Mouse (Mus musculus): ENCODE measurements at regions not wholly inside any gene's neighbourhood (a gene's known extent, or its start where the extent isn't known, plus 50 kb on each side); places are given as distances from the start of the nearest gene placed in this dataset.

- no peak for DNase-seq (ENCODE audit: low spot score)
Measured at GRCm38 (mm10) chr6:93488441-93488955, 545.2 kb upstream of the Adamts9 start.

DNA sequence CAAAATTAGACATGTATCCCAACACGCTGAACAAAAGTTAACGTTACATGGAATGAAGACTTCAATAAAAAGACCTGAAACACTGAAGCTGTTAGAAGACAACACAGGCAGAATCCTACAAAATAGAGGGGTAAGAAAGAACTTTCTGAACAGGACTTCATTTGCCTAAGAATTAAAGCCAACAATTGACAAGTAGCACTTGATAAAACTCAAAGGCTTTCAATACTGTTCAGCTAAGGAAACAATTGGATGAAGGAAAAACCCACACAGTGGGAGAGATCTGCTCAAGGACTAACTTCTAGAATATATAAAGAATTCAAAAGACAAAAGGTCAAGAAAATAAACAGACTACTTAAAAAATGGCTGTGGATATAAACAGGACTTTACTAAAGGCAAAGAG lies 535.2 kb upstream of the Adamts9 start:
- DNase-seq (ENCODE audit: low spot score), result no peak

DNA sequence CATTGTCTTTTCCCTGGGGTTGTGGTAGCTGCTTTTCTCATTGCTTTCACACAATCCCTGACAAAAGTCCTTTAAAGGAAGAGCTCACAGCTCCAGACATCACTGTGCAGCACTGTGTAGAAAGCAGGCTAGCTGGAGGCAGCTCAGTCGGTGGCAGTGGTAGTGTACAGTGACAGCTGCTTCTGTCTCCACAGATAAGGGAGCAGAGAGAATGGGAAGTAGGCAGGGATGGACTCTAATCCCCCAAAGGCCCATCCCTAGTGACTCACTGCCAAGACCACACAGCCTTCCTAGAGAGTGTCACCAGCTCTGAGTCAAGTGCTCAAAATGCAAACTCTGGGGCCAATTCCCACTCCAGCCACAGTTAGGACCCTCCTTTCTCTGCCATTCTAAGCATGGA lies 531.7 kb upstream of the Adamts9 start:
- no peak for DNase-seq (ENCODE audit: low spot score)

DNA sequence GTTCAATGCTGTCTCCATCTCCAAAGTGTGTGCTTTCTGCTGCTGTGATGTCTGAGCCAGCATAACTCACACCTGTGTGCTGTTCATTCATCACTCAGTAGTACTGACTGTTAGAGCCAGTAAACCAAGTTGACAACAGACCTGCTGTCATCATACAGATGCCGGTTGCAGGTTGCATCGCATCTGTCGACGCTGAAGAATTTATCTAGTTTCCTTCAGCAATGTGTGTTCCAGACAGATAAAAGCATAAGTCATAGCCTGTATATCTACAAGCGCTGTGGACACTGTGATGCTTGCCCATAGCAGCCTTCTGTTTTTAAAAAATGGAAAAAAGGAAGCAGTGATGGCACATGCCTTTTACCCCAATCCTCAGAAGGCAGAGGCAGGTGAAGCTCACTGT lies 524.6 kb upstream of the Adamts9 start:
- no peak for DNase-seq (ENCODE audit: low spot score)

- DNase-seq (ENCODE audit: low spot score), result no peak
Measured at GRCm38 (mm10) chr6:93462861-93463260, 519.6 kb upstream of the Adamts9 start.

DNA sequence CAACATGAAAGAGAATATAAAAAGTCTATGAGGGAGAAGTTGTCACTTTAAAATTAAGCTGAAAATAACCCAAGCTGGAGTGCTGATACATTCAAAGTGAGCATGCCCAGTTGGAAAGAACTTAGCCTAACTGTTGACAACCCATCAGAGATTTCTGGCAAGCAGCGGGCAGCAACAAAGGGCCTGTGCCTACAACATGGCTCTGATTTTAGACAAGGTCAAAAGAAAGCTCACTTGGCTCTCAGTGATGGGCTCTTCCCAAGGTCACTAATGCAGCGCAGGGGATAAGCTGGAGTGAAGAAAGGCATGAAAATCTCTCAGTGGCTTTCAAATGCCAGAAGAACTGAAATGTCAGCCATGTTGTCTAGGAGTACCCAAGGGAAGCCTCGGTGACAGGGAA lies 518.1 kb upstream of the Adamts9 start:
- DNase-seq (ENCODE audit: low spot score), result no peak

- no peak for DNase-seq (ENCODE audit: low spot score)
Measured at GRCm38 (mm10) chr6:93457613-93458012, 514.3 kb upstream of the Adamts9 start.

DNA sequence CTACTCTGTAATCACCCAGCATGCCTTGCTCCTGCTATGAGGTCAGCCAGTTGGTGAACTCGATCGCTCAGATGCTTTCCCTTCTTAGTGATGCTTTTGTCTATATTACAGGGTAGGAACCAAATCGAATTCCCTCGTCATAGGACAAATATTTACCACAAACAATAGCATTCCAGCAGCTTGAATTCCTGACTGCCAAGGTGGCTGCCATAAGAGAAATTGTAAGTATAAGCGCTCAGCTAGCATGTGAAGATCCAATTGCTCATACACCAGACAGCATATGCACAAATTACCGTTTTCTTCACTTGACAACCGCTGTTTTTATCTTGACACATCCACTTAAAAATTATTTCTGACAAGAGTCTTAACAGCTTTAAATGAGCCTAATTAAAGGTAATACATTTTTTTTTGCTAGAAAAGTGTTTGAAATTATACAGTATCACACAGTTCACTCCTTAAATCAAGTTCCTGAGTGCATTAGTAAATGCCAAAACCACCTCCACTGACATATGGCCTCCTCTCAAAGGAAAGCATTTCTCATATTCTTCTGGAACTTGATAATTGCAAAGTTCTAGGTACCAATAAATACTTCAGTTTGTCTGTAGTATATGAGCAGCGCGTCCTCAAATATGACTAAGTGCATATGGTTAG lies 513.2 kb upstream of the Adamts9 start:
- DNase-seq (ENCODE audit: low spot score), result no peak

- peak; percentile 13 for DNase-seq (ENCODE audit: low spot score)
Measured at GRCm38 (mm10) chr6:93445568-93445967, 502.3 kb upstream of the Adamts9 start.

DNA sequence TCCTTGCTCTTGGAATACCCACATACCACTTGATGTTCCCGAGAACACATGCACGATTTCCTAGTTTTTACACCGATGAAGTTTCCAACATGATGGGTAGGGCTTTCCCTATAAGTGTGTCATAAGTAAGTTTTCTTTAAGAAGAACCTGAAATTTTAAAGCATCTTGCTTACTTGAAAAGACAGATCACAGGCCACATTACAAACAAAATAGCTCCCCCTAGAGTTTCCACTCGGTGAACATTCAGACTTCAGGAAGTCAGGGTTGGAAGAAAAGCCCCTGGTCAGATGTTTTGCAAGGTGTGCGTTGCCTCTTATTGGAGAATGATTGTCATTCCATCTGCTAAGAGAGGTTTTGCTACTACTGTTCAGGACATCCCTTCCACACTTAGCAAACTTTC lies 501.8 kb upstream of the Adamts9 start:
- DNase-seq (ENCODE audit: low spot score), result no peak

- DNase-seq (ENCODE audit: low spot score), result no peak
Measured at GRCm38 (mm10) chr6:93443766-93444557, 500.7 kb upstream of the Adamts9 start.

- DNase-seq (ENCODE audit: low spot score), result no peak
Measured at GRCm38 (mm10) chr6:93433446-93433845, 490.2 kb upstream of the Adamts9 start.

DNA sequence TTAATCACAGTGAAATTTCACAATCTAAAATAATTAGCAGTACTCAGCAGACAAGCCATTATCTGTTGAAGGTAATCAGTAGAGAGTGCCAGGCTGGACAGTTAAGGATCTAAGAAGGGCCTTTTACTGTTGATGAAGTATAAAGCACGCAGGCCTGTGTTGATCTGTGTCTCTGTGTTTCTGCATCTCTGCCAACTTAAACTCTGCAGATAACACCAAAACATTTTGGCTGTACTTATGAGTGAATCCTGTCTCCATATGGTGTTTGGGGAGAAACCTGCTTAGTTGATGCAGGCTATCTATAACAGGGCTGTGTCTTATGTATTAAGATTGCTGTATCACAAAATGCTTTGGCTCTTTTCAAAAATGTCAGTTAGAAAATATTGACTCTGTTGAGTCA lies 482.8 kb upstream of the Adamts9 start:
- no peak for DNase-seq (ENCODE audit: low spot score)

- DNase-seq (ENCODE audit: low spot score), result no peak
Measured at GRCm38 (mm10) chr6:93422906-93423305, 479.6 kb upstream of the Adamts9 start.

DNA sequence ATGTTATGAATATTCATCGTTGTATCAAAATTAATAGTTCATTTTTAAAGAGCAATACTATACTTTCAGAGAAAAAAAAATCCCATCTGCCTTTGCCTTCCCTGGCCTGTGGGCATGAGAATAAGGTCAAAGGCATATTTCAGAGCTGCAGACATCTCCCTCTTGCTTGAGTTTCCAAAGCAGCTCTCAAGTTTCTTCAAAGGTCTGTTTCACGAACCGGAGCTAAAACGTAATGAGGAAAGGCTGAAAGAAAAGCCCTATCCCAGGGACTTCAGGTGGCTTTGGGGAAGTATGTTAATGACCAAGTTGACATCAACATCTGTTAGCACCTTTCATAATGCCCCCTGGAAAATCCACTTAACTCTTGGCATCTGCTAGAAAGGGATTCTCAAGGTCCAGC lies 479.0 kb upstream of the Adamts9 start:
- DNase-seq (ENCODE audit: low spot score), result no peak

DNA sequence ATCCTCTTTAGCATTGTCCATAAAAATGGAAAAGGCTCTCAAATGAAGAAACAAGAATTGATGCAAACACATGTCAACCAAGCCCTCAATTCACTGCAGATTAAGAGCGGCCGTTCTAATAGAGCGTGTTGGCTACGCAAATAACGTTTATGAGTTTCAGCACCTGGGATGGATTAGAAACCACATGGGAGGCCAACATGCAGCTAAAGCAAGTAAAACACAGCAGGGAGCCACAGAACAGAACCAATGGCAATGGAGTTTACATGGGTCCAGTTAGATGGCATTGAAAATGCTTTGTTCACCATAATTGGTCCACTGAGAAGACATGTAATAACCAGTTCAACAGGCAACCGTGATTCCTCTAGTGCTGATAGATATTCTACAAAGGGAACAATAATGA lies 474.3 kb upstream of the Adamts9 start:
- DNase-seq (ENCODE audit: low spot score), result no peak

DNA sequence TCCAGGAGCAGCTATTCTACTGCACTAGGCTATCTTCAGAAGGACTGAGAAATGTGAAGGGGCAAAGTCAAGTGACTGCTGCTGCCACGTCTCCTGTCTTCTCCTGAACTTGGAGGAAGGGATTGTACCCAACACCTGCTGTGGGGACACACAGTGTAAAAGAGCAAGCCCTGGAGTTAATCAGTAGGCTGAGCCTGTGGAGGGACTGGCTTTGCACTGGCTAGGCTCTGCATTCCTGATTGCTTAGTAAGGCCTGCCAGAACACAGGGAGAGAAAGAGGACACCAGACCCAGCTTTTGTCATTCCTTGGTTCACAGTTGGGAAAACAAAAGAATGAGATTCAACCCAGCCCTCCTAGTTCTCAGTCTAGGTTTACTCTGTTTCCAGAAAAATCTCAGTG lies 472.7 kb upstream of the Adamts9 start:
- DNase-seq (ENCODE audit: low spot score), result no peak

- no peak for DNase-seq (ENCODE audit: low spot score)
Measured at GRCm38 (mm10) chr6:93411077-93411452, 467.8 kb upstream of the Adamts9 start.

- no peak for DNase-seq (ENCODE audit: low spot score)
Measured at GRCm38 (mm10) chr6:93410416-93411076, 467.3 kb upstream of the Adamts9 start.

DNA sequence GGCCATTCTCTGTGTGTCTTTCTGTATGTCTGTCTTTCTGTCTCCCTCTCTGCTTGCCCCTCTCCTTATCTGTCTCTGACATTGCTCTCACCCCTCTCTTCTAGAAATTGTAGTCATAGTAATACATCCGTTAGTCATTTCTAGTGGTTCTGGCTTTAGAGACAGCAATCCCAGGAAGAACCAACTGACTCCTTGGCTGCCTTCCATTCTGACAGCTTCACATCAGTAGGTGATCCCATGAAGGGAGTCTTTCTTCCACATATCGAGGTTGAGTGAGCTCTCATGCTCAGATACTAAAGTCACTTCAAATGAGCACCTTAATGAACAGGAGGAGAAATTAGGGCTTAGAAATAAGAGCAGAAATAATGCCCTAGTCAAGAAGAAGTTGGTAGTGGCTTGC lies 455.3 kb upstream of the Adamts9 start:
- DNase-seq (ENCODE audit: low spot score), result no peak

DNA sequence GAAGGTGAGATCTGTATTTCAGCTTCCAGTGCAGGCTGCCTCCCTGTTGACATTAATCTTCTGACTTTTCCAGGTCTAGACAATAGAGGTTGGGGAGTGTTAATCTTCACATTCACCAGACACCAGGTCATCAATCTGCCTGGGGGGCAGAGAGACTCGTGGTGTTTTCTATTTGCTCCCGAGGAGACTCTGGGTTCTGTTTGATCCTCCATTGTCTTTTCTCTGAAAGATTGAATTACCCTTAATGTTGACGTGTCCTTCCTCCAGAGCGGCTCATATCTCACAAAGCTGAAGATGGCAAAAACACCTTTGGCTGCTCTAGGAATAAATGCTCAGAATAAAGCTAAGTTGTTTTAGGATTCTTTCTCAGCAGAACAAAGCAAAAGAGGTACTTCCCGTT lies 453.8 kb upstream of the Adamts9 start:
- no peak for DNase-seq (ENCODE audit: low spot score)

DNA sequence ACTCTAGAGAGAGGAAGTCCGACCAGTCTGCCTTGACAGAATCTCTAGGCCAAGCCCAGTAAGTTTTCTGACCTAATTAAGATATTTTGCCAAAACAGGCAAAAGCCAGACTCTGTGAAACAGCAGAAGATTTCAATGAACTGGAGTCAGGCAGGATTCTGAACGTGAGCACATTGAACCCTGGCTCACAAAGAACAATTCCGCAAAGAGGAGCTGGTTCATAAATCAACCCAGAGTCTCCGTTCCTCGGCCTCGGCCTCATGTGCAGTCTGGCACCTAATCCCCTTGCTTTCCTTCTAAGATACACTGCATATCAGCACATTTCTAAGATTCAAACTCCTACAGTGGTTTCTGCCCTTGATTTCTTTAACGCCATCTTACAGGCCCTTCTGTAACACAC lies 452.7 kb upstream of the Adamts9 start:
- DNase-seq (ENCODE audit: low spot score), result no peak

DNA sequence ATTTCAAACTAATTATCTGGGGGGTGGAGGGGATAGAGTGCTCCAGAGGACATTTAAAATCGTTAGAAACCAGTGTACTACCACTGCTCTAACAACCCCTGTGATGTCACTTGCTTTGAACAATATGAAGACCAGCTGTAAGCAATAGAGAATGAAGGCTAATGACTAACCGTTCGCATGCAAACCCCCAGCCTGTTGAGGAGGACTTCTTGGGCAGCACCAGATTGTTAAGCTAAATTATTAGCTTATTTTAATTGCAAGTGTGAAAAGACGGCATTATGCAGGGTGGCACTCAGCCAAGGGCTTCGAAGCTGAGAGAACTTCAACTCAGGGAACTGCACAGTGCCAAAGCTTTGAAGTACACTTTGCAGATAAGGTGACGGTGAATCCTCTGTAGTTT lies 452.0 kb upstream of the Adamts9 start:
- DNase-seq (ENCODE audit: low spot score), result no peak

All from urinary bladder, postnatal 10 days (tissue).